Mouse (Mus musculus) thymus, adult 2 months (tissue): ENCODE data around the gene Sephs2.

Experiments
- CTCF ChIP-seq: fragments of 200-500 bp; IDR thresholded peaks from 2 replicates; pipeline ENCODE4 v1.5.1; 2012; ENCODE audit warnings: mild to moderate bottlenecking, control low read depth, low read length, moderate library complexity, borderline replicate concordance; ENCODE audit not compliant: control insufficient read depth, poor library complexity, insufficient read depth; ENCODE audit errors: extremely low read depth
- POLR2A ChIP-seq: fragments of 200-500 bp; IDR thresholded peaks from 2 replicates; pipeline ENCODE4 v1.6.1; 2012; ENCODE audit warnings: mild to moderate bottlenecking, low read length, control low read depth, moderate library complexity; ENCODE audit not compliant: control insufficient read depth, poor library complexity, insufficient read depth; ENCODE audit errors: extremely low read depth

DNA sequence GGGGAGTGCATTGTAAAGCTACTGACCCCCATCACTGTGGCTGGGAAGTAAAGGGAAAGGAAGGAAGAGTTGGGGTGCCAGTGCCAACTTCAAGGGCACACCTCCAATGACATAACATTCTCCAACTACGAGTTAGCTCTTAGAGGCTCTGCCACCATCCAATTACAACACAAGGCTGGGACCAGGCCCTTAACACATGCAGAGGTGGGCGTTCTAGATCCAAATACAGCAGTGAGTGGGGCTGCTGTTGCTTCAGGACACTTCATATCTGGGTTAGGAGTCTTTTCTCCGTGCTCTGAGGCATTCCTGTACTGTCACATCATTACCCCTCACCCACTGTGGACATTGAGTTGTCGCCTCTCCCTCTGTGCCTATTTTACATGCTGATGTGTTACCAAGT, 47.3 kb upstream of the Sephs2 start:
- TF ChIP-seq CTCF (no peak), POLR2A (no peak)
